Mouse (Mus musculus) kidney, embryonic 15.5 days (tissue): ENCODE data around the gene Txn1. TPM values are rescaled to one million over a fixed set of nuclear protein-coding genes. Genes with fewer than 3 reads are reported as not detected.

Experiments used
- polyA plus RNA-seq: library from polyadenylated mRNA; unstranded; fragments of >200 nt; fragmentation: Nextera tagmentation; extraction: Ambion mirVana; gene quantifications from 2 replicates; pipeline ENCODE4 v1.2.1, GENCODE M21; 2015

Txn1 gene
- polyA plus RNA-seq, 1 experiment from 2014 or later, result 476 TPM

Other genes starting within 250 kb of the Txn1 start
- 22.8 and 27.8 TPM in 2 replicates for gene Akap2, start 238.8 kb downstream of the Txn1 start, polyA plus RNA-seq
- 1.2 and 1.6 TPM in 2 replicates for gene D630039A03Rik, start 40.1 kb downstream of the Txn1 start, polyA plus RNA-seq
- not detected in 2 replicates for gene Txndc8, start 52.7 kb upstream of the Txn1 start, polyA plus RNA-seq